Mouse (Mus musculus) heart, embryonic 16.5 days (tissue): ENCODE data around the gene Dclk2. TPM values are rescaled to one million over a fixed set of nuclear protein-coding genes. Genes with fewer than 3 reads are reported as not detected.

Experiments
- ATAC-seq: fragments of 200-750 bp; cut with Nextera tagmentation; replicated peaks from 2 replicates; pipeline ENCODE4 v1.8.0; 2017; ENCODE audit warnings: moderate number of reproducible peaks; ENCODE audit not compliant: insufficient read depth, low FRiP score; ENCODE audit errors: extremely low read depth
- H3K27ac ChIP-seq: fragments of 300-500 bp; sonication (generic); 2 replicates; pipeline ENCODE4 v1.5.1; 2014; ENCODE audit warnings: mild to moderate bottlenecking, low read length, control low read depth, moderate library complexity
- H3K27me3 ChIP-seq: fragments of 300-500 bp; sonication (generic); 2 replicates; pipeline ENCODE4 v1.6.1; 2014; ENCODE audit warnings: low read length, mixed read lengths; ENCODE audit not compliant: control insufficient read depth, insufficient read depth
- H3K36me3 ChIP-seq: fragments of 300-500 bp; sonication (generic); 2 replicates; pipeline ENCODE4 v1.6.1; 2014; ENCODE audit not compliant: control insufficient read depth, insufficient read depth
- H3K4me1 ChIP-seq: fragments of 300-500 bp; sonication (generic); 2 replicates; pipeline ENCODE4 v1.6.1; 2014; ENCODE audit warnings: low read length, mixed read lengths; ENCODE audit not compliant: control insufficient read depth, insufficient read depth
- H3K4me2 ChIP-seq: fragments of 300-500 bp; sonication (generic); 2 replicates; pipeline ENCODE4 v1.6.1; 2014; ENCODE audit warnings: low read depth, mild to moderate bottlenecking, control low read depth, low read length
- H3K4me3 ChIP-seq: fragments of 300-500 bp; sonication (generic); 2 replicates; pipeline ENCODE4 v1.5.1; 2014; ENCODE audit warnings: mild to moderate bottlenecking, control low read depth, low read length
- H3K9ac ChIP-seq: fragments of 300-500 bp; sonication (generic); 2 replicates; pipeline ENCODE4 v1.6.1; 2014; ENCODE audit warnings: low read length, control low read depth
- H3K9me3 ChIP-seq: fragments of 300-500 bp; sonication (generic); replicated peaks from 2 replicates; pipeline ENCODE4 v1.6.1; 2016; ENCODE audit warnings: low read length; ENCODE audit not compliant: control insufficient read depth
- WGBS: fragments of 180-500 bp; shearing (Covaris S2); extraction: QIAGEN DNeasy Blood & Tissue Kit; methylation state at CpG from one replicate; pipeline ENCODE4 v1.1.7; 2014; 5-methylcytosine and 5-hydroxymethylcytosine counted together
- polyA plus RNA-seq: library from polyadenylated mRNA; unstranded; fragments of >200 nt; fragmentation: Nextera tagmentation; extraction: Ambion mirVana; gene quantifications from 2 replicates; pipeline ENCODE4 v1.2.1, GENCODE M21; 2015

Gene Dclk2
- polyA plus RNA-seq, 1 experiment from 2014 or later = 4.5 TPM

DNA sequence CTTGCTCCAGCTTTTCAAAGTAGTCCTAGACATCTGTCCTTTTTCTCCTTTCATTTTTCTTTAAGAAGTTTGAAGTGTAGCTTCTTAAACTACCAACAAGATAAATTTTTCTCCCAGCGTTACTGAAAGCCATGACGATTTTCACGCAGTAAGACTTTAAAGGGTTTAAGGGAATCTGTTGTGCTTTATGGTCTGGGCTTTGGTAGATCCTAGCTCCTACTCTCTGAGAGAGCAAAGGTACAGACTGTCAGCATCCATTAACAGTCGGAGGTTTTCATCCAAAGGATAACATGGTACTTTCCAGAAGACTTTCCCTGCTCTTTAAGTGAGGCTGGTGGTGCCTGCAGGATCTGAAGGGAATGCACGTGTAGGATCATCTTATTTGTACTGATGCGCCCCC is 151.7 kb downstream of the Dclk2 start:
- H3K27ac ChIP-seq = no peak overlapping the region
- no peak for ATAC-seq
- no peaks in the 10 kb centered on the region for H3K9me3 ChIP-seq
- WGBS = 65% methylated on average over 6 of the region's 6 CpGs
- H3K9ac ChIP-seq = no peak overlapping the region
- H3K4me1 ChIP-seq = peaks cover 5% of the 10 kb centered on the region
- no peak overlapping the region for H3K4me3 ChIP-seq
- no peak overlapping the region for H3K4me2 ChIP-seq
- H3K36me3 ChIP-seq = no peaks in the 10 kb centered on the region
- no peaks in the 10 kb centered on the region for H3K27me3 ChIP-seq

DNA sequence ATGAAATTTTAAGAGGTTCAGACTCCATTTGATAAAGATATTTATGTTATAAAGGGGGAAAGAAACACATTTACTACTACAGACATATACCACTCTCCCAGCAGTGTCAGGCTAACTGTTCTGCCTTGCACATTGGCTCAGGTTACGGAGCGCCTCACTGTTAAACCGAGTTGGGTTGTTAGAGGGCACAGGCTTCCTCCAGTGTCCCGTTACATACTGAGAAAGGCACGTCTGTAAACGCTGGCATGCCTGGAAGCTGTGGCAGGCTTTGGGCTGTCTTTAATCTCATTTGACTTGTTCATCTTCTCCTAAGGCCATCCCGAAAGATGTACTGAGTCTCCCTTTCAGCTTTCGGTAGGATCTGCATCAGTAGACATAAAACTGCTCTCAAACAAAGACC is 152.1 kb downstream of the Dclk2 start:
- ATAC-seq = no peak
- Histone ChIP-seq H3K4me2 (no peak overlapping the region), H3K36me3 (no peaks in the 10 kb centered on the region), H3K4me1 (peaks cover 5% of the 10 kb centered on the region), H3K27ac (no peak overlapping the region), H3K4me3 (no peak overlapping the region), H3K27me3 (no peaks in the 10 kb centered on the region), H3K9me3 (no peaks in the 10 kb centered on the region; the same call in 1 of the 2 replicates), H3K9ac (no peak overlapping the region)
- 27% methylated on average over 8 of the region's 8 CpGs for WGBS

GRCm38 (mm10) chr3:86762456-86762855 is 158.2 kb downstream of the Dclk2 start:
- H3K9me3 ChIP-seq = no peaks in the 10 kb centered on the region; the same call in 1 of the 2 replicates
- H3K27ac ChIP-seq = no peak overlapping the region
- H3K9ac ChIP-seq = no peak overlapping the region
- WGBS = 94% methylated on average over 4 of the region's 4 CpGs
- H3K27me3 ChIP-seq = no peaks in the 10 kb centered on the region
- no peak overlapping the region for H3K4me2 ChIP-seq
- no peak for ATAC-seq
- H3K36me3 ChIP-seq = no peaks in the 10 kb centered on the region
- no peak overlapping the region for H3K4me3 ChIP-seq
- H3K4me1 ChIP-seq = no peaks in the 10 kb centered on the region

DNA sequence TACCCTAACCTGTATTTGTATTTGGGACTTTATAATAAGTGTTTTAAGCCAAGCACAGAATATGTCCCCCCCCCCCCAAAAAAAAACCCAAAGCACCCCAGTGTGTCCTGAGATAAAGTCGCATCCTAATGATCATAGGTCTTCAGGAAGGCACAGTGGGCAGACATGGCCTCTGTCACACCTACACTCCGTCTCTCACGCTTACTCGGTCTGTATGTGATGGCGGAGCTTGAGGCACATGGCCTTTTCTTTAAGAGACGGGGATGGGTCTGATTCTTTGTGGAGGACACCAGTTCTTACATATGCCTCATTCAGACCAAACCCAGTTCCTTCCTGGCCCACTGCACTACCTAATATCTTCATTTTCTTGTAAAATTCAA is 158.6 kb downstream of the Dclk2 start:
- Histone ChIP-seq H3K27me3 (no peaks in the 10 kb centered on the region), H3K27ac (no peak overlapping the region), H3K9me3 (no peaks in the 10 kb centered on the region; the same call in 1 of the 2 replicates), H3K4me1 (no peaks in the 10 kb centered on the region), H3K9ac (no peak overlapping the region), H3K36me3 (no peaks in the 10 kb centered on the region), H3K4me2 (no peak overlapping the region), H3K4me3 (no peak overlapping the region)
- ATAC-seq = no peak
- 93% methylated on average over 6 of the region's 6 CpGs for WGBS

DNA sequence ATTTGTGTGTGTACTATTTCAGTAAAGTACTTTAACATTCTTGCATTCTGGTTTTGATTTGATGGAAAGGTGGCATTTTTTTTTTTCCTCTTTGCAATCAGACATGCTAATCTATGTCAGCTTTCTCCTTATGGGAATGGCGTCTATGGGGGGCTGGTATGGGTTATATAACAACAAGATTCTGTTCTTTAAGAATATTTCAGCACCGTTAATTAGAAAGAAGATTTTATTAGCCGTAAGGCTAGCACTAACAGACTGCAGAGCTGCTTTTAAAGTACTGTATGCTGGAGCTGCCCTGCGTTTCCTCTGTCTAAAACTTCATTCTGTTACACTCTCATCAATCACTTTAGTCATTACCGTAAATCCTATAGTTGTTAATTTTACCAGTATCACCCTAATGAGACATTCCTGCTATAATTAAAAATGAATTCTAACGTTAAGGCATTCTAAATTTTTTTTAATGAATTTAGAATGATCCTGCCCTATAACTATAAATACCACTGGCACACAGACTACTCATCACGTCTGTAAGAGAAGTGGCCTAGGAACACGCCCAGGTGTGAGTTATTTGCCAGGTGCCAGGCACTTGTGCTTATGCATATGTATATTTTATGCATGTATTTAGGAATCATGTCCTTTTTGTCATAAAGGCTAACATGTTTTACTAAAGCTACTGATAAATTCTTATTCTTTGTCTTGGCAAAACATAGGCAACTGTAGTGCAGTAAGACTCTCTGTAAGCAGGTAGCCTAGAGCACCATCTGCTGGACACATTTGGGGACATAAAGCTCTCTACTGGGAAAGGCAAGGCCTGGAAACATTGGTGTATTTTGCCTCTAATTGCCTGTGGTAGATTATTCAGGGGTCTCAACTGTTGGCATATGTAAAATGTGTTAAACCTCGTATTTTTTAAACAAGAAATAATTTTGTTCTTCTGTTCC is 159.3 kb downstream of the Dclk2 start:
- Histone ChIP-seq H3K9me3 (no peaks in the 10 kb centered on the region; the same call in 1 of the 2 replicates), H3K36me3 (no peaks in the 10 kb centered on the region), H3K4me2 (no peak overlapping the region), H3K9ac (no peak overlapping the region), H3K27ac (no peak overlapping the region), H3K4me3 (no peak overlapping the region), H3K4me1 (no peaks in the 10 kb centered on the region), H3K27me3 (no peaks in the 10 kb centered on the region)
- WGBS = 67% methylated on average over 9 of the region's 9 CpGs
- no peak for ATAC-seq

DNA sequence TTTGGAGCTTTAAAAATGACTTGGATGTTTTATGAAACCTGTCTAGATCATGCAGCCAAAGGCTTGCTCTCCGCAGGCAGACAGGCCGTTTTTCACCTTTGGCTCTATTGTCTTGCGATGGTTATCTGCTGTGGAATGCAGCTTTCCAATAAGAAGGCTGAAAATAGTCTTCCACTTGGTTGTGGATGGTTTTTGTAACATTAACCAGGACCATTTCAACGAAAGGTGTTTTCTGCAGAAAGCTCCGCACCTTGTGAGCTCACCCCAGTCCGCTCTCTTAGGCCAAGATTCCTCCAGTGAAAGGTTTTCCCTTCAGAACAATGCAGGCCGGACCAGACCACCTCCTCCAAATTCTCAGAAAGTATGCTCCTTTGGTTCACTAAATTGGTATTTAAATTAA is 160.2 kb downstream of the Dclk2 start:
- Histone ChIP-seq H3K4me3 (no peak overlapping the region), H3K36me3 (no peaks in the 10 kb centered on the region), H3K4me2 (no peak overlapping the region), H3K9ac (no peak overlapping the region), H3K9me3 (no peaks in the 10 kb centered on the region; the same call in 1 of the 2 replicates), H3K27me3 (no peaks in the 10 kb centered on the region), H3K4me1 (no peaks in the 10 kb centered on the region), H3K27ac (no peak overlapping the region)
- 73% methylated on average over 7 of the region's 7 CpGs for WGBS
- no peak for ATAC-seq

- ATAC-seq = no peak
- Histone ChIP-seq H3K27ac (no peak overlapping the region), H3K4me2 (no peak overlapping the region), H3K4me1 (no peaks in the 10 kb centered on the region), H3K36me3 (no peaks in the 10 kb centered on the region), H3K9me3 (no peaks in the 10 kb centered on the region; the same call in 1 of the 2 replicates), H3K27me3 (no peaks in the 10 kb centered on the region), H3K4me3 (no peak overlapping the region), H3K9ac (no peak overlapping the region)
- WGBS = 72% methylated on average over 8 of the region's 8 CpGs
Measured at GRCm38 (mm10) chr3:86759834-86760233, 160.8 kb downstream of the Dclk2 start.

DNA sequence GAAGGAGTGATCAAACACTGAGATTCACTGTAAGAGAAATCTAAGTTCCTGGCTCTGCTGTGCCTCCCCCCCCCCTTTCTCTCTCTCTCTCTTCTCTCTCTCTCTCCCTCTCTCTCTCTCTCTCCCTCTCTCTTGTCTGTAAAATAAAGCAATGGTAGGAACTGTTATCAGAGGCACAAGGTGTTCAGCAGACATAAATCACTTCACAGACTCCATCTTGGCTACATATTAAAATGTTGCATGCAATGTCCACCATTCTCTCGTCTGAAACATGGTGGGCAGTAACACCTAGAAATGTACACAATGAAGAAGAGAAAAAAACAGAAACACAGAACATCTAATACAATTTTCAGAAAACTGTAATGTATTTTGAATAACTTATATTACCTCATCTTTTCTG is 161.3 kb downstream of the Dclk2 start:
- no peak for ATAC-seq
- no peak overlapping the region for H3K27ac ChIP-seq
- no peaks in the 10 kb centered on the region; the same call in 1 of the 2 replicates for H3K9me3 ChIP-seq
- 84% methylated on average over 1 of the region's 1 CpGs for WGBS
- no peak overlapping the region for H3K9ac ChIP-seq
- H3K4me2 ChIP-seq = no peak overlapping the region
- H3K27me3 ChIP-seq = no peaks in the 10 kb centered on the region
- H3K4me1 ChIP-seq = no peaks in the 10 kb centered on the region
- no peak overlapping the region for H3K4me3 ChIP-seq
- H3K36me3 ChIP-seq = no peaks in the 10 kb centered on the region

GRCm38 (mm10) chr3:86758727-86759126 is 161.9 kb downstream of the Dclk2 start:
- no peaks in the 10 kb centered on the region for H3K4me1 ChIP-seq
- H3K4me3 ChIP-seq = 0 out of 2 replicates have a peak overlapping the region, but pooled peaks have one; percentile 8
- H3K36me3 ChIP-seq = no peaks in the 10 kb centered on the region
- no peak overlapping the region for H3K27ac ChIP-seq
- H3K9me3 ChIP-seq = no peaks in the 10 kb centered on the region; the same call in 1 of the 2 replicates
- no peak overlapping the region for H3K9ac ChIP-seq
- no peaks in the 10 kb centered on the region for H3K27me3 ChIP-seq
- WGBS = 61% methylated on average over 6 of the region's 6 CpGs
- ATAC-seq = no peak
- H3K4me2 ChIP-seq = peak overlapping the region; percentile 29; the same call in 1 of the 2 replicates
